Mouse (Mus musculus): ENCODE results near the gene Mllt1.

- no peak for TF ChIP-seq CTCF (IDR thresholded peaks at IDR 0.05)
- no peak for TF ChIP-seq EP300 (IDR thresholded peaks at IDR 0.05)
These were observed 3.5 kb upstream of the Mllt1 start for GRCm38 (mm10) chr17:56938751-56939150.

Measured in lung, postnatal 0 days (tissue).